Mouse (Mus musculus) heart, embryonic 15.5 days (tissue): ENCODE measurements at regions not wholly inside any gene's neighbourhood (a gene's known extent, or its start where the extent isn't known, plus 50 kb on each side); places are given as distances from the start of the nearest gene placed in this dataset.

Experiments
- ATAC-seq: fragments of 200-750 bp; cut with Nextera tagmentation; replicated peaks from 2 replicates; pipeline ENCODE4 v1.8.0; 2017; ENCODE audit warnings: low read depth, moderate TSS enrichment; ENCODE audit not compliant: insufficient number of reproducible peaks, insufficient read depth, low FRiP score
- H3K27ac ChIP-seq: fragments of 300-500 bp; sonication (generic); 2 replicates; pipeline ENCODE4 v1.5.1; 2015; ENCODE audit warnings: mild to moderate bottlenecking, inconsistent platforms
- H3K27me3 ChIP-seq: fragments of 300-500 bp; sonication (generic); 2 replicates; pipeline ENCODE4 v1.6.1; 2015; ENCODE audit warnings: inconsistent platforms
- H3K36me3 ChIP-seq: fragments of 300-500 bp; sonication (generic); 2 replicates; pipeline ENCODE4 v1.6.1; 2015; ENCODE audit warnings: mild to moderate bottlenecking, inconsistent platforms
- H3K4me1 ChIP-seq: fragments of 300-500 bp; sonication (generic); replicated peaks from 2 replicates; pipeline ENCODE4 v1.6.1; 2015; ENCODE audit warnings: inconsistent platforms
- H3K4me2 ChIP-seq: fragments of 300-500 bp; sonication (generic); 2 replicates; pipeline ENCODE4 v1.6.1; 2015; ENCODE audit warnings: inconsistent platforms, mild to moderate bottlenecking, moderate library complexity
- H3K4me3 ChIP-seq: fragments of 300-500 bp; sonication (generic); 2 replicates; pipeline ENCODE4 v1.5.1; 2015; ENCODE audit warnings: mild to moderate bottlenecking, inconsistent platforms
- H3K9ac ChIP-seq: fragments of 300-500 bp; sonication (generic); 2 replicates; pipeline ENCODE4 v1.6.1; 2015; ENCODE audit warnings: mild to moderate bottlenecking, inconsistent platforms
- H3K9me3 ChIP-seq: fragments of 300-500 bp; sonication (generic); replicated peaks from 2 replicates; pipeline ENCODE4 v1.6.1; 2016; ENCODE audit warnings: inconsistent platforms
- WGBS: fragments of 180-500 bp; shearing (Covaris S2); methylation state at CpG from one replicate; pipeline ENCODE4 v1.1.7; 2015; ENCODE audit warnings: mixed read lengths; 5-methylcytosine and 5-hydroxymethylcytosine counted together

DNA sequence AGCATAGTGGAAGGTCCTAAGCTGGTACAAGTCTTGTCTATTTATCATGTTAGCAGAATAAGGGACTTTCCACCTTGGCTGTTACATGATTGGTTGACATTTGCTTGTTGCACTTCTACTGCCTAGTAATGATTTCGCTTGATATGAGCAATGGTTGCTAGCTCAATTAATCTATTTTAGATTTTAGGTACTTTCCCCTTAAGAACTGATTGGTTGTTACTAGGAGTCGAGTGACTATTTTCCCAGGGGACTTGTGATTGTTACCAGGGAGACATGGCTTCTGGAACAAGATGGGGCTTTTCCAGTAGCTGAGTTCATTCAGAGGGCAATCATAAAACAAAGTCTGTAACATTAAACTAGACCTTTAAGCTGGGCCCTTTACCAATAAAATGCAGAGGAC lies 100.9 kb downstream of the Nup35 start:
- no peak for ATAC-seq
- H3K27me3 ChIP-seq, result no peaks in the 10 kb centered on the region
- no peaks in the 10 kb centered on the region for H3K4me1 ChIP-seq
- H3K27ac ChIP-seq, result no peak overlapping the region
- no peaks in the 10 kb centered on the region for H3K9me3 ChIP-seq
- no peak overlapping the region for H3K4me2 ChIP-seq
- no peak overlapping the region for H3K9ac ChIP-seq
- WGBS, result 37% methylated on average over 2 of the region's 2 CpGs
- no peaks in the 10 kb centered on the region for H3K36me3 ChIP-seq
- no peak overlapping the region for H3K4me3 ChIP-seq

- Histone ChIP-seq H3K4me2 (no peak overlapping the region), H3K4me3 (no peak overlapping the region), H3K9ac (no peak overlapping the region), H3K4me1 (no peaks in the 10 kb centered on the region), H3K27ac (no peak overlapping the region), H3K9me3 (no peaks in the 10 kb centered on the region), H3K27me3 (no peaks in the 10 kb centered on the region), H3K36me3 (no peaks in the 10 kb centered on the region)
- WGBS, result 51% methylated on average over 5 of the region's 5 CpGs
- no peak for ATAC-seq
These were observed 107.0 kb downstream of the Nup35 start for GRCm38 (mm10) chr2:80724085-80724484.

- Histone ChIP-seq H3K9ac (no peak overlapping the region), H3K27me3 (no peaks in the 10 kb centered on the region), H3K4me2 (no peak overlapping the region), H3K4me3 (no peak overlapping the region), H3K27ac (no peak overlapping the region), H3K9me3 (no peaks in the 10 kb centered on the region), H3K4me1 (no peaks in the 10 kb centered on the region), H3K36me3 (no peaks in the 10 kb centered on the region)
- 73% methylated on average over 3 of the region's 3 CpGs for WGBS
- no peak for ATAC-seq
These were observed 114.3 kb downstream of the Nup35 start for GRCm38 (mm10) chr2:80731324-80731723.

DNA sequence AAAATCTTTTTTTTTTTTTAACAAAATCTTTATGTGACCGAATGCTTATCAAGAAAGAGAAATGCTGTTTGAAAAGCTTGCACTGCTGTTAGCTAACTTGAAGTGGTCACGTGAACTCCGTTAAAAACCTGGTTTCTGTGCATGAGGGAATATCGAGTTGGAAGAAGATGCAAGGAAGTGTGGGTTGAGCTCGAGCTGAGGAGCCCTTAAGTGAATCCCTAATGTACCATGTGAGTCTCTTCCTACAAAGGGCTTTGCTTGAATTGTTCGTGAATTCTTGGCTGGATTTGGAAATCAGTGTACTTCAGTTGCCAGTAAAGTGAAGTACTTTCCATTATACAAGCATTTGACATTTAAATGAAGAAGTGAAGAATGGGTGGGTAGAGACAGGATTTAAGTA lies 129.7 kb downstream of the Nup35 start:
- H3K9ac ChIP-seq, result no peak overlapping the region
- no peaks in the 10 kb centered on the region for H3K36me3 ChIP-seq
- 69% methylated on average over 6 of the region's 6 CpGs for WGBS
- no peaks in the 10 kb centered on the region for H3K9me3 ChIP-seq
- no peak for ATAC-seq
- H3K4me2 ChIP-seq, result no peak overlapping the region
- H3K27ac ChIP-seq, result no peak overlapping the region
- H3K4me3 ChIP-seq, result no peak overlapping the region
- no peaks in the 10 kb centered on the region for H3K27me3 ChIP-seq
- no peaks in the 10 kb centered on the region for H3K4me1 ChIP-seq

- Histone ChIP-seq H3K36me3 (no peaks in the 10 kb centered on the region), H3K27me3 (no peaks in the 10 kb centered on the region), H3K27ac (no peak overlapping the region), H3K4me3 (no peak overlapping the region), H3K4me1 (no peaks in the 10 kb centered on the region), H3K9ac (no peak overlapping the region), H3K9me3 (no peaks in the 10 kb centered on the region), H3K4me2 (no peak overlapping the region)
- ATAC-seq, result no peak
- WGBS, result 33% methylated on average over 3 of the region's 3 CpGs
These were observed 145.1 kb downstream of the Nup35 start for GRCm38 (mm10) chr2:80762013-80762612.

DNA sequence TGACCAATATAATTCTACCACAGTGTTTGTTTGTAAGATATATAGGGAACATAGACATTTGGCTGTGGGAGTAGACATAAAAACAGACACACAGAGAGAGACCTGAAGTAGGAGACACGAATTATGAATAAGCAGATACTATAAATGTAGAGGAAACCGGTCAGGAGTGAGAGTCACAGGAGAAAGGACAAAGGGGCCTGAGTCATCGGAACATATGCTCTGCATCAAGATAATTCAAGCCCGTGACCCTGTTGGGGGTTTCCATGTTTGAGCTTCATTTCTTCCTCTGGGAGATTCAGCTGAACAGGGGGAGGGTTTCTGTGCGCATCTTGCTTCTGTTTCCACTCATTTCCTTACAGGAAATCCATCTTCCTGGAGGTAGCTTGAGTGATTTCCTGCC lies 154.1 kb downstream of the Nup35 start:
- Histone ChIP-seq H3K4me1 (no peaks in the 10 kb centered on the region), H3K27me3 (no peaks in the 10 kb centered on the region), H3K27ac (no peak overlapping the region), H3K4me3 (no peak overlapping the region), H3K9ac (no peak overlapping the region), H3K36me3 (no peaks in the 10 kb centered on the region), H3K4me2 (no peak overlapping the region), H3K9me3 (no peaks in the 10 kb centered on the region)
- WGBS, result 54% methylated on average over 5 of the region's 5 CpGs
- ATAC-seq, result no peak

- no peak overlapping the region for H3K4me2 ChIP-seq
- no peaks in the 10 kb centered on the region for H3K36me3 ChIP-seq
- H3K4me1 ChIP-seq, result no peaks in the 10 kb centered on the region
- H3K4me3 ChIP-seq, result no peak overlapping the region
- no peak for ATAC-seq
- 76% methylated on average over 3 of the region's 3 CpGs for WGBS
- no peaks in the 10 kb centered on the region for H3K9me3 ChIP-seq
- H3K27me3 ChIP-seq, result no peaks in the 10 kb centered on the region
- no peak overlapping the region for H3K27ac ChIP-seq
- no peak overlapping the region for H3K9ac ChIP-seq
These were observed 155.4 kb downstream of the Nup35 start for GRCm38 (mm10) chr2:80772455-80772854.

DNA sequence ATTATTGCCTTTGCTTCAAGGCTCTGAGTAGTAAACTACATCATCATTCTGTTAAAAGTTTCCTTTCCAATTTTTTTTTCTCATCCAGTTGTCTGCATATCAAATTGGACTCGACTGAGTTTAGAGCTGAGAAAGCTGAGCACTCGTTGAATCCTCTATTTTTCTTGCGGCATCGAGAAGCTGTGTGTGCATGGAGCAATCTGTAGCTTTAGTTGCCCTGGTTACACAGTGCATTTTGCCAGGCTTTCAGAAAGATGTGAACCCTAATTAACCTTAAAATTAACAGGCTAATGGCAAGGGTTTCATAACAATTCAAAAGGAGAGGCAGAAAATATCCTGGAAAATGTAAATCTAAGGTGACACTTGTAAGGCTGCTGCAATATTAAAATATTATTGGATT lies 169.3 kb downstream of the Nup35 start:
- no peak overlapping the region for H3K27ac ChIP-seq

GRCm38 (mm10) chr2:80793345-80794147 lies 176.5 kb downstream of the Nup35 start:
- H3K4me3 ChIP-seq, result no peak overlapping the region
- no peaks in the 10 kb centered on the region for H3K36me3 ChIP-seq
- no peak overlapping the region for H3K9ac ChIP-seq
- no peaks in the 10 kb centered on the region for H3K4me1 ChIP-seq
- no peak for ATAC-seq
- 64% methylated on average over 14 of the region's 14 CpGs for WGBS
- no peak overlapping the region for H3K4me2 ChIP-seq
- no peak overlapping the region for H3K27ac ChIP-seq
- no peaks in the 10 kb centered on the region for H3K9me3 ChIP-seq
- H3K27me3 ChIP-seq, result no peaks in the 10 kb centered on the region

More for the DNA sequence above, 169.3 kb downstream of the Nup35 start:
- no peak for ATAC-seq
- H3K9me3 ChIP-seq, result no peaks in the 10 kb centered on the region
- H3K4me1 ChIP-seq, result no peaks in the 10 kb centered on the region
- H3K36me3 ChIP-seq, result no peaks in the 10 kb centered on the region
- WGBS, result 82% methylated on average over 4 of the region's 4 CpGs
- H3K27me3 ChIP-seq, result no peaks in the 10 kb centered on the region
- H3K9ac ChIP-seq, result no peak overlapping the region
- no peak overlapping the region for H3K4me3 ChIP-seq
- H3K4me2 ChIP-seq, result no peak overlapping the region

DNA sequence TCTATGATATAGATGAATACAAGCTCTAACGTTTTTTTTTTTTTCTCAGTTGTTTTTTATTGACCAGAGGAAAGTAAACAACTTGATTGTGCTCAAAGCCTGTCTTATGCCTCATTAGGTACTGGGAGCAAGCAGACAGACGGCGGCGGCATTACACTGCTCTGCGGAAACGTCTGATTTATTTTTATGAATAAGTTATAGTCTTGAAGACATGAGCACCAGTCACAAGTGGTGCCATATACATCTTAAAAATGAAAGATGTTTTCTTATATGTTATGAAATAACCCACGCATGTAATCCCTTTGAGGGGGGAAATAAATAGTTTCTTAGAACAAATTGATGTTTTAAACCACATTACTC lies 177.1 kb downstream of the Nup35 start:
- H3K27ac ChIP-seq, result no peak overlapping the region
- no peaks in the 10 kb centered on the region for H3K9me3 ChIP-seq
- no peak overlapping the region for H3K4me3 ChIP-seq
- H3K4me1 ChIP-seq, result no peaks in the 10 kb centered on the region
- no peak for ATAC-seq
- 80% methylated on average over 7 of the region's 7 CpGs for WGBS
- H3K4me2 ChIP-seq, result no peak overlapping the region
- no peaks in the 10 kb centered on the region for H3K36me3 ChIP-seq
- no peak overlapping the region for H3K9ac ChIP-seq
- no peaks in the 10 kb centered on the region for H3K27me3 ChIP-seq

GRCm38 (mm10) chr2:80819268-80819667 lies 202.2 kb downstream of the Nup35 start:
- Histone ChIP-seq H3K27me3 (no peaks in the 10 kb centered on the region), H3K4me3 (no peak overlapping the region), H3K9ac (no peak overlapping the region), H3K4me2 (no peak overlapping the region), H3K27ac (no peak overlapping the region), H3K36me3 (no peaks in the 10 kb centered on the region), H3K9me3 (no peaks in the 10 kb centered on the region), H3K4me1 (no peaks in the 10 kb centered on the region)
- 47% methylated on average over 2 of the region's 2 CpGs for WGBS
- ATAC-seq, result no peak

- peaks cover 4% of the 10 kb centered on the region; the same call in 1 of the 2 replicates for H3K4me1 ChIP-seq
- no peaks in the 10 kb centered on the region for H3K27me3 ChIP-seq
- no peaks in the 10 kb centered on the region for H3K9me3 ChIP-seq
- H3K27ac ChIP-seq, result no peak overlapping the region
- no peaks in the 10 kb centered on the region for H3K36me3 ChIP-seq
- ATAC-seq, result no peak
- H3K4me2 ChIP-seq, result no peak overlapping the region
- H3K9ac ChIP-seq, result no peak overlapping the region
- 73% methylated on average over 1 of the region's 1 CpGs for WGBS
- H3K4me3 ChIP-seq, result no peak overlapping the region
These were observed 234.0 kb downstream of the Nup35 start for GRCm38 (mm10) chr2:80851056-80851455.
